ENCODE assay signal across 9 mouse cellular contexts in genomic region chr6:138153111-138153510, GRCm38 (mm10). TPM values are rescaled to one million over a fixed set of nuclear protein-coding genes. Genes with fewer than 3 reads are reported as not detected.
A peak's percentile ranks its signal among the peaks of the same experiment; 100 is the strongest.
DNase-seq lines count a peak whose midpoint lies in the region; ATAC-seq and TF ChIP-seq lines count a peak whose summit lies in the region.
"Had no signal": no experiment of that assay in that cellular context is flagged by ENCODE, and none has a peak within 500 bp of the region (broad histone marks: within the 10 kb centered on the region; RNA-seq: fewer than 3 reads in every experiment).

No protein-coding gene starts in this region.

- DNase-seq in kidney, adult 18-20 months, result peak; percentile 81
- DNase-seq in adrenal gland, postnatal 10 days, result peak; percentile 92
- peak; percentile 74 for DNase-seq in kidney, adult 9 months
- DNase-seq in liver, embryonic 11.5 days (ENCODE audit: low spot score), result peak; percentile 55
- peak; percentile 29 for DNase-seq in retina, postnatal 7 days (ENCODE audit: low read depth, low spot score)
- DNase-seq in urinary bladder, postnatal 14 days (ENCODE audit: low spot score), result peak; percentile 85

- TF ChIP-seq CTCF in embryonic fibroblast, embryonic 13.5 days (IDR thresholded peaks at IDR 0.05; ENCODE audit: borderline replicate concordance, insufficient read depth, low read length), result peak; percentile 73; the same call in 1 of the 2 replicates

- H3K4me3 ChIP-seq in kidney, embryonic 15.5 days (replicated peaks), result no peak overlapping the region
- no peak overlapping the region for H3K4me3 ChIP-seq in embryonic fibroblast, embryonic 13.5 days (ENCODE audit: insufficient read depth, low read length)
- H3K4me3 ChIP-seq in liver, embryonic 11.5 days (ENCODE audit: low read depth, low read length), result no peak overlapping the region
- H3K4me3 ChIP-seq: myocyte had no signal

- no peak overlapping the region for H3K4me2 ChIP-seq in kidney, embryonic 15.5 days
- H3K4me2 ChIP-seq in liver, embryonic 11.5 days, result no peak overlapping the region

- no peak overlapping the region for H3K9ac ChIP-seq in kidney, embryonic 15.5 days
- H3K9ac ChIP-seq in liver, embryonic 11.5 days (ENCODE audit: low read depth, low read length), result no peak overlapping the region

- H3K36me3 ChIP-seq in kidney, embryonic 15.5 days, result peaks cover 50% of the 10 kb centered on the region
- H3K36me3 ChIP-seq in liver, embryonic 11.5 days (ENCODE audit: control insufficient read depth, insufficient read depth, low read length), result no peaks in the 10 kb centered on the region

- WGBS in kidney, embryonic 15.5 days, result 27% methylated on average over 5 of the region's 5 CpGs
- 28% methylated on average over 5 of the region's 5 CpGs for WGBS in liver, embryonic 11.5 days

- ATAC-seq in kidney, embryonic 15.5 days (replicated peaks; ENCODE audit: low FRiP score), result no peak
- no peak for ATAC-seq in liver, embryonic 11.5 days (replicated peaks; ENCODE audit: low FRiP score)

- no peak overlapping the region for H3K27ac ChIP-seq in kidney, embryonic 15.5 days
- no peak overlapping the region for H3K27ac ChIP-seq in embryonic fibroblast, embryonic 13.5 days (ENCODE audit: insufficient read depth, low read length)
- no peak overlapping the region for H3K27ac ChIP-seq in liver, embryonic 11.5 days (ENCODE audit: low read depth, low read length)

- no peak for TF ChIP-seq POLR2A in embryonic fibroblast, embryonic 13.5 days (IDR thresholded peaks at IDR 0.05; ENCODE audit: low read depth, low read length)

- no peaks in the 10 kb centered on the region for H3K27me3 ChIP-seq in kidney, embryonic 15.5 days
- H3K27me3 ChIP-seq in liver, embryonic 11.5 days (replicated peaks; ENCODE audit: control insufficient read depth, insufficient read depth, low read length), result no peaks in the 10 kb centered on the region

- H3K9me3 ChIP-seq in kidney, embryonic 15.5 days (replicated peaks), result 0 out of 2 replicates have a peak, but pooled peaks cover 5% of the 10 kb centered on the region
- no peaks in the 10 kb centered on the region; the same call in 1 of the 2 replicates for H3K9me3 ChIP-seq in liver, embryonic 11.5 days (ENCODE audit: control insufficient read depth, low read length)

- H3K4me1 ChIP-seq in kidney, embryonic 15.5 days, result no peaks in the 10 kb centered on the region
- no peaks in the 10 kb centered on the region for H3K4me1 ChIP-seq in embryonic fibroblast, embryonic 13.5 days (ENCODE audit: control insufficient read depth, insufficient read depth, low read length)
- H3K4me1 ChIP-seq in liver, embryonic 11.5 days (replicated peaks; ENCODE audit: control insufficient read depth, insufficient read depth, low read length), result no peaks in the 10 kb centered on the region

RNA-seq across cellular contexts. Expression of gene Mgst1, which starts 13.0 kb away (rescaled TPM):
- 221 and 251 TPM in 2 replicates for polyA plus RNA-seq in kidney, embryonic 15.5 days (2015; fragmentation: Nextera tagmentation; extraction: Ambion mirVana)
- 100 to 1,000 TPM; 726 to 864 TPM for total RNA-seq in adrenal gland, postnatal 10 days (2021)
- polyA plus RNA-seq in embryonic fibroblast, embryonic 13.5 days (2011; ENCODE audit: insufficient read length, low read depth, missing spikeins), result 75.6 and 101 TPM in 2 replicates
- 32.3 and 35.7 TPM in 2 replicates for polyA plus RNA-seq in liver, embryonic 11.5 days (2014; fragmentation: Nextera tagmentation; extraction: Ambion mirVana)

Comparison
In these comparisons a context has a peak if more than half of its experiments do, and no peak if none do; other contexts are left out.
1. DNase-seq: peak in every context shown above with its lines; median percentile 92 in adrenal gland, postnatal 10 days; 85 in urinary bladder, postnatal 14 days; 81 in kidney, adult 18-20 months; 74 in kidney, adult 9 months; 55 in liver, embryonic 11.5 days; 29 in retina, postnatal 7 days.